Mouse (Mus musculus) cortical plate, adult 2 months (tissue): ENCODE data around the gene Pik3ap1. TPM values are rescaled to one million over a fixed set of nuclear protein-coding genes. Genes with fewer than 3 reads are reported as not detected.
"Not testable (repeated sequence)": the region's sequence is repeated elsewhere in the genome, so short reads cannot be mapped to it uniquely, and the experiment has no call there.

Experiments used
- H3K27ac ChIP-seq: fragments of 200-500 bp; 2 replicates; pipeline ENCODE4 v1.5.1; 2012; ENCODE audit warnings: low read length, control low read depth, inconsistent platforms; ENCODE audit not compliant: insufficient read depth
- H3K4me1 ChIP-seq: fragments of 200-500 bp; 2 replicates; pipeline ENCODE4 v1.6.1; 2011; ENCODE audit warnings: low read length; ENCODE audit not compliant: control insufficient read depth, insufficient read depth
- H3K4me3 ChIP-seq: fragments of 200-500 bp; 2 replicates; pipeline ENCODE4 v1.5.1; 2011; ENCODE audit warnings: mild to moderate bottlenecking, low read length, control low read depth; ENCODE audit not compliant: insufficient read depth
- CTCF ChIP-seq: fragments of 200-500 bp; IDR thresholded peaks from 2 replicates; pipeline ENCODE4 v1.5.1; 2011; ENCODE audit warnings: mild to moderate bottlenecking, control low read depth, low read length; ENCODE audit not compliant: insufficient read depth; ENCODE audit errors: extremely low read depth
- POLR2A ChIP-seq: fragments of 200-500 bp; IDR thresholded peaks from 2 replicates; pipeline ENCODE4 v1.6.1; 2011; ENCODE audit warnings: mild to moderate bottlenecking, low read length, control low read depth; ENCODE audit not compliant: insufficient read depth; ENCODE audit errors: extremely low read depth
- polyA plus RNA-seq: library from polyadenylated mRNA; depleted of rRNA; stranded (reverse); fragments of >200 nt; gene quantifications from 2 replicates; pipeline ENCODE4 v1.2.3, GENCODE M21; 2012; rRNA removed

The Pik3ap1 gene
- polyA plus RNA-seq: 2.6 TPM in 2 replicates

- TF ChIP-seq POLR2A: no peak
- TF ChIP-seq CTCF: no peak
- H3K27ac ChIP-seq: no peak within 1 kb of the TSS
- peak within 1 kb of the TSS; percentile 24 for H3K4me3 ChIP-seq
- no peaks in the 10 kb centered on the region for H3K4me1 ChIP-seq
Measured at GRCm38 (mm10) chr19:41384922-41385508, at the start of gene Pik3ap1. Gene Pik3ap1, minus strand, starts transcription at chr19:41385102.

- H3K4me3 ChIP-seq, H3K27ac ChIP-seq, H3K4me1 ChIP-seq: not testable (repeated sequence)
Measured at GRCm38 (mm10) chr19:41431512-41432164, 46.7 kb upstream of the Pik3ap1 start.

GRCm38 (mm10) chr19:41425927-41426772 lies 41.2 kb upstream of the Pik3ap1 start:
- H3K4me1 ChIP-seq, H3K4me3 ChIP-seq, H3K27ac ChIP-seq: not testable (repeated sequence)

DNA sequence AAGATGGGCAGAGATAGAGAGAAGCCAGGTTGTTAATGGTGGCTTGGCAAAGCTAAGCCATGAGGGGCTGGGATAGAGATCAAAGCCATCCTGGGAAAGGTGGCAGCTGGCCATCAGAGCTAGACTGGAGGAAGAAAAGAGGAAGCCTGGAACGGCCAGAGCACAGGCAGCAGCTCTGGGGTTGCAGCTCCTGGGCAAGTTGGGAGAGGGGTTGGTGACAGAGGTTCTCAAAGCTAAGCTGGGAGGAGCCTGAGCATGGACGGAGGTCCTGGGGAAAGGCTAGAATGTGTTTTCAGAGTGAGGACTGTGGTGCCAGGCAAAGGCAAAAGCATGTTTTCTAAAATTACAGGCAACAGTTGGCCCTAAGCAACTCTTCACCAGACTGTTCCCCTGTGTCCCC lies 36.4 kb upstream of the Pik3ap1 start:
- TF ChIP-seq CTCF (no peak), POLR2A (no peak)
- Histone ChIP-seq H3K4me3 (no peak overlapping the region), H3K4me1 (peaks cover 2% of the 10 kb centered on the region; the same call in 1 of the 2 replicates), H3K27ac (no peak overlapping the region)

DNA sequence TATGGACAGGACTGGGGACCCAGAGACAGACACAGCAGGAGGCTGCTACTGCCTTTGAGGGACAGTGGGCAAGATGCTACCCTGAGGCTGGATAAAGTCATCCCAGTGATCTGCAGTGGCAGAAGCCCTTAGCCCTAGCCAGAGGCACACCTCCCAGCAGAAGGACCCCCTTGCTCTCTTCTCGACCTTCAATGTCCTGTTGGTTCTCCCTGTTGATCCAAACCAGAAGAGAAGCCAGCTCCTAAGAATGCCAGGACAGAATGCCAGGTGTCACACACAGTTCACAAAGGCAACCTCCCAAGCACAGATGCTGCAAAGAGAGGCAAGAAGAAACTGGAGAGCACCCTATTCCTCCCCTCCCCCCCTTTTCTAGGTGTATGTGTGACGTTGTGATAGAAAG lies 33.9 kb upstream of the Pik3ap1 start:
- H3K27ac ChIP-seq: no peak overlapping the region

GRCm38 (mm10) chr19:41417995-41418394 lies 33.1 kb upstream of the Pik3ap1 start:
- Histone ChIP-seq H3K4me1 (peaks cover 2% of the 10 kb centered on the region; the same call in 1 of the 2 replicates), H3K4me3 (no peak overlapping the region)
- TF ChIP-seq CTCF (no peak), POLR2A (no peak)

More for the DNA sequence above, 33.9 kb upstream of the Pik3ap1 start:
- TF ChIP-seq POLR2A: no peak
- TF ChIP-seq CTCF: no peak
- H3K4me3 ChIP-seq: no peak overlapping the region
- H3K4me1 ChIP-seq: peaks cover 2% of the 10 kb centered on the region; the same call in 1 of the 2 replicates

GRCm38 (mm10) chr19:41416201-41416600 lies 31.3 kb upstream of the Pik3ap1 start:
- no peak overlapping the region for H3K4me3 ChIP-seq

More at GRCm38 (mm10) chr19:41417995-41418394, 33.1 kb upstream of the Pik3ap1 start:
- peak overlapping the region; percentile 29; the same call in 1 of the 2 replicates for H3K27ac ChIP-seq

GRCm38 (mm10) chr19:41402603-41403002 lies 17.7 kb upstream of the Pik3ap1 start:
- Histone ChIP-seq H3K27ac (no peak overlapping the region), H3K4me3 (no peak overlapping the region), H3K4me1 (no peaks in the 10 kb centered on the region)
- no peak for TF ChIP-seq POLR2A
- no peak for TF ChIP-seq CTCF

More at GRCm38 (mm10) chr19:41416201-41416600, 31.3 kb upstream of the Pik3ap1 start:
- Histone ChIP-seq H3K4me1 (peaks cover 2% of the 10 kb centered on the region; the same call in 1 of the 2 replicates), H3K27ac (no peak overlapping the region)
- TF ChIP-seq CTCF (no peak), POLR2A (no peak)

- no peak for TF ChIP-seq POLR2A
- no peak for TF ChIP-seq CTCF
- no peak overlapping the region for H3K4me3 ChIP-seq
- no peak overlapping the region for H3K27ac ChIP-seq
- H3K4me1 ChIP-seq: no peaks in the 10 kb centered on the region
Measured at GRCm38 (mm10) chr19:41390856-41391255, 6.0 kb upstream of the Pik3ap1 start.

GRCm38 (mm10) chr19:41389351-41389750 lies 4.4 kb upstream of the Pik3ap1 start:
- TF ChIP-seq POLR2A (no peak), CTCF (no peak)
- Histone ChIP-seq H3K27ac (no peak overlapping the region), H3K4me3 (no peak overlapping the region), H3K4me1 (no peaks in the 10 kb centered on the region)
